Mouse (Mus musculus): ENCODE results near the gene Rab3a. TPM values are rescaled to one million over a fixed set of nuclear protein-coding genes. Genes with fewer than 3 reads are reported as not detected.
A peak's percentile ranks its signal among the peaks of the same experiment; 100 is the strongest.

Rab3a gene
- total RNA-seq, 1 experiment from 2014 or later, result 5.5 TPM

GRCm38 (mm10) chr8:70791975-70792691, 37.7 kb downstream of the Rab3a start:
- peak; percentile 63 for ATAC-seq (ENCODE audit: extremely low read depth, insufficient number of reproducible peaks, low FRiP score, poor library complexity, severe bottlenecking)

- ATAC-seq (ENCODE audit: extremely low read depth, insufficient number of reproducible peaks, low FRiP score, poor library complexity, severe bottlenecking), result peak; percentile 60
Observed at GRCm38 (mm10) chr8:70792700-70793099, 38.2 kb downstream of the Rab3a start.

- no peak for ATAC-seq (ENCODE audit: extremely low read depth, insufficient number of reproducible peaks, low FRiP score, poor library complexity, severe bottlenecking)
Observed at GRCm38 (mm10) chr8:70794215-70794614, 39.7 kb downstream of the Rab3a start.

- no peak for ATAC-seq (ENCODE audit: extremely low read depth, insufficient number of reproducible peaks, low FRiP score, poor library complexity, severe bottlenecking)
Observed at GRCm38 (mm10) chr8:70795370-70795769, 40.9 kb downstream of the Rab3a start.

GRCm38 (mm10) chr8:70796403-70797080, 42.1 kb downstream of the Rab3a start:
- no peak for ATAC-seq (ENCODE audit: extremely low read depth, insufficient number of reproducible peaks, low FRiP score, poor library complexity, severe bottlenecking)

- ATAC-seq (ENCODE audit: extremely low read depth, insufficient number of reproducible peaks, low FRiP score, poor library complexity, severe bottlenecking), result peak; percentile 42
Observed at GRCm38 (mm10) chr8:70797081-70798070, 42.9 kb downstream of the Rab3a start.

GRCm38 (mm10) chr8:70798281-70798680, 43.8 kb downstream of the Rab3a start:
- no peak for ATAC-seq (ENCODE audit: extremely low read depth, insufficient number of reproducible peaks, low FRiP score, poor library complexity, severe bottlenecking)

GRCm38 (mm10) chr8:70800648-70801047, 46.2 kb downstream of the Rab3a start:
- ATAC-seq (ENCODE audit: extremely low read depth, insufficient number of reproducible peaks, low FRiP score, poor library complexity, severe bottlenecking), result no peak

GRCm38 (mm10) chr8:70801156-70801555, 46.7 kb downstream of the Rab3a start:
- ATAC-seq (ENCODE audit: extremely low read depth, insufficient number of reproducible peaks, low FRiP score, poor library complexity, severe bottlenecking), result no peak

GRCm38 (mm10) chr8:70801830-70802229, 47.4 kb downstream of the Rab3a start:
- ATAC-seq (ENCODE audit: extremely low read depth, insufficient number of reproducible peaks, low FRiP score, poor library complexity, severe bottlenecking), result no peak

GRCm38 (mm10) chr8:70802786-70803510, 48.5 kb downstream of the Rab3a start:
- no peak for ATAC-seq (ENCODE audit: extremely low read depth, insufficient number of reproducible peaks, low FRiP score, poor library complexity, severe bottlenecking)

GRCm38 (mm10) chr8:70803761-70804480, 49.4 kb downstream of the Rab3a start:
- ATAC-seq (ENCODE audit: extremely low read depth, insufficient number of reproducible peaks, low FRiP score, poor library complexity, severe bottlenecking), result peak; percentile 37

- ATAC-seq (ENCODE audit: extremely low read depth, insufficient number of reproducible peaks, low FRiP score, poor library complexity, severe bottlenecking), result peak; percentile 76
Observed at GRCm38 (mm10) chr8:70804481-70805206, 50.2 kb downstream of the Rab3a start, which contains the start of gene Mast3. Mast3 (minus strand) TSS chr8:70805054.

GRCm38 (mm10) chr8:70806541-70806940, 52.1 kb downstream of the Rab3a start:
- ATAC-seq (ENCODE audit: extremely low read depth, insufficient number of reproducible peaks, low FRiP score, poor library complexity, severe bottlenecking), result peak; percentile 37; the same call in 1 of the 2 replicates

- ATAC-seq (ENCODE audit: extremely low read depth, insufficient number of reproducible peaks, low FRiP score, poor library complexity, severe bottlenecking), result no peak
Observed at GRCm38 (mm10) chr8:70807304-70807703, 52.8 kb downstream of the Rab3a start.

- no peak for ATAC-seq (ENCODE audit: extremely low read depth, insufficient number of reproducible peaks, low FRiP score, poor library complexity, severe bottlenecking)
Observed at GRCm38 (mm10) chr8:70808239-70808638, 53.8 kb downstream of the Rab3a start, which contains the start of gene Il12rb1. Il12rb1 (plus strand) TSS chr8:70808449.
